Mouse (Mus musculus): ENCODE measurements around the gene Bmp15.

Bmp15 gene

DNA sequence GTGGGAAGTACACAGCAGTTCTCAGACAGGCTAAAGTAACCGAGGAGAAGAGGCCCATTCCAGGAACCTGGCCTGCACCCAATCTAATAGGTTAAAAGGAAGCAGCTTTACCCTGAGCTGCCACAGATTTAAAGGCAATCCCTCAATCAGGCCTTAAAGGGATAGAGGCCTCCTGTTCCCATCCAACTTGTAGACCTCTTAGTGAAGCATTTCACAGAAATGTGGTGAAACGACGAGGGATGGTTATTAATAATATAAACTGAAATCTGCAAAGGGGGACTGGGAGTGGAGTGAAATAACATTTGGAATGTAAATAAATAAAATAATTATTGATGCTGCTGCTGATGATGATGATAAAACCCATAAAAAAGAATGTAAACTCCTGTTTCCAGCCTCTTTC lies at the start of gene Bmp15:
Gene Bmp15, minus strand, starts transcription at position 101 of the 400 bp plus-strand sequence.
- DNase-seq (ENCODE audit: low spot score in 2 of 2) = no peak

DNA sequence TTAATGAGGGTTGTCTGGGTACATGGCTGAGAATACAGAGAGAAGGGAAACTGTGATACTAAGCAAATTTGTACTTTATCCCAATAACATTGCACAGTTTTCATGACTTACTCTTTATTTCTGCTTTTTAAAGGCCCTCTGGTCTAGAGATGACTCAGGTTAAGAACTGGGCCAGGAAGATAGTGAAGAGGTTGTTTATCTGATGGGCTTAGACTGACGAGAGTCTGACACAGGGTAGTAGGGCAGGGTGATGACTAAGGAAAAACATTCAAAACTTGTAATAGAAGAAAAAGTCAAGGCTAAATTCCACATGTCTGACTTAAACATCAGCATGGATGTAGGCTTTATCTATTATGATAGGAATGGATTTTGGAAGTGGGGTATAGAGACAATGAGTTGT lies 48.3 kb upstream of the Bmp15 start:
- no peak for DNase-seq (ENCODE audit: low spot score in 2 of 2)

DNA sequence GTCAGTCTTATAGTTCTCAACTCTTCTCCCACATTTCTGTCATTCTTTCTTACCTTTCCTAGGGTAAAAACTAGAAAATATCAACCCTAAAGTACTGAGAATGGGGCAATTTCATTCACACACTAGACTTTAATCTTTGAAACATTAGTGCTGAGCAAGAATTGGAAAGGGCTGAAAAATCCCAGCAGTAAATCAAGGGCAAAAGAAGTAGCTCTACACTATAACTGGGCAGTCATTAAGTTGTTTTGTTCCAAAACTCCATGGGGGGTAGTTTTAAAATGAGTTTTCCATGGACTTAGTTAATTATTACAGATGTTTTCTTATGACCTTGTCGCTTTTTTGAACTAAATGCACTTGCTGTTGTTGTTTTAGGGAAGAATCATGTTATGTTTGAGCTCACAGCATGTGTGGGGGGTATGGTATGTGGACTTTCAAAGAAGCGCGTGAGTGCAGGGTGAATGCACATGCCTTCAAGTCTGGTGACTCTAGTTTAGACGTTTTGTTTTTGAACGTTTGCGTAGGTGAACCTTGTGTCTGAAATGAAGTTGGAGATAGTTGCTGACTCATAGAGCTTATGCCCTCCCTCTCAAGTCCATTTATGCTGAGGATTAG lies 37.1 kb upstream of the Bmp15 start:
- DNase-seq (ENCODE audit: low spot score in 2 of 2) = no peak

DNA sequence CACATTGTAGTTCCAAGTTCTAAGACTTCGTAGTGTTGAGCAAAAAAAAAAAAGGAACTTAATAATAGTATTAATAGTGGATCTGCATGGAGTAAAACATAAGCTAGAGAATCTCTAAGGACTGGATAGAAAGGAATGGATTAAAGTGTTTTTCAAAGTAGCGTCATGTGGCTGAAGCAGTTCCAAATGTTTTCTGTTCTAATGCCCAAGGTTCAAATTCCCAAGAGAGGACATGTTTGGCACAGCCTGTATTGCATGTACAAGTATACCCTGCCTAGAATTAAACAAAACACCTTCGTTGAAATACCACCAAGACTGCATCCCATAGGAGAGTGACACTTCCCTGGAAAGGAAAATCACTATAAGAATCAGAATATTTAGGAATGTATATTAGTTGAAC lies 36.4 kb upstream of the Bmp15 start:
- DNase-seq (ENCODE audit: low spot score in 2 of 2) = no peak

DNA sequence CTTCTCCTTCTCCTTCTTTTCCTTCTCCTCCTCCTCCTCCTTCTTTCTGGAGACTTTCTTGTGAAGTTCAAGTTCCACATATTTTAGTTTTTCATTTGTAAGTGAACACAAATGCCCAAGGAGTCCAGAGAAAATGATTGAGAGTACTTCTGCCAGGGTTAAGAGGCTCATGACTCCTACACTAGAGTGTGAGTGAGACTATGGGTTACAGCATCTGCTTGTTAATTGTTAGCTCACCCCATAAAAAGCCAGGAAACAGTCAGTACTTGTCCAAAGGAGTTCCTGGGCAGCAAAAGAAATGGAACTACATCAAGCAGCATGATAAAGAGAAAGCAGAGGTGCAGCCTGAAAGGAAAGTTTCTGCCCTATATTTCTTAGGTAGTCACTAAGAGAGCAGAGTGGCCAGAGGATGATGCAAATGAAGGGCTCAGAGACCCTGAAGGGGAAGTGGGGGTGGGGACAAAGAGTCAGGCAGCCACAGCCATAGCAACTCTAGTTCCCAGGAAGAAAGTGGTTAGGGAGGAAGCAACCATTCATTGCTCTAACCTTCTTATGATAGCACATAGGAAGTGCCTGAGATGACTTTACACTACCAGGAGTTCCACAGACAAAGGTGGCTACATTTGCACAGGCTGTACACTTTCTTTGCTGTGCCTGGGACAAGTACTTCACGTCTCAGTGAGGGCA lies 24.9 kb upstream of the Bmp15 start:
- no peak for DNase-seq (ENCODE audit: low spot score in 2 of 2)

DNA sequence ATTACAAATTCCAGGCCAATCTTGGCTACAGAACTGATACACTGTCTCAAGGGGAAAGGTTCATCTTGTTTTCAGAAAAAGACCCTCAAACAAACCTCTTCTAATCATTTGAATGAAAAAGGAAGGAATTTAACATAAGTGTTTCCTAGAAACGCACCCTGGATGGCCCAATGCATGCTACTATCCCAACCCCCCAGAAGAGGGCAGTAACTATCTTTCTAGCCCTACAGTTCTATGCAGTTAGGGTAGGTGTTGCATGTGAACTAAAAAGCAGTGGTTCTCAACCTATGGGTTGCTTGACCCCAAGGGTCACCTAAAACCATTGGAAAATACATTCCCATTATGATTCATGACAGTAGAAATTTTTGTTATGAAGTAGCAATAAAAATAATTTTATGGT lies 3.5 kb upstream of the Bmp15 start:
- no peak for DNase-seq (ENCODE audit: low spot score in 2 of 2)

DNA sequence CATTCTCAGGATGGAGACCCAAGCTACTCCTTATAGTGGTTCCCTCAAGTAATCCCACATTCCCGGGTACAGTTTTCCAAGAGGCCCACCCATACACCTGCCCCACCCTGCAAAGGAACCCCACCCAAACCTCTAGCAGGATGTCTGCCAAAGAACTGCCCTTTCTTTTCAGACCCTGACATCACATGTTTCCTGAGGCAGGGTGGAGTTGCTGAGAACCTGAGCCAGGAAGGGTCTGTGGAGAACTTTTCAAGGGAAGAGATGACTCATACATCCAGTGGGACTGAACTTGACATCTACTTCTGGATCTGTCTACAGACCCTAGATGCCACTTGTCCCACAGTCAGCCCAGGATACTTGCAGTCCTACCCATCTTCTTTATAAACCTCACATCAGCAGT lies 2.8 kb downstream of the Bmp15 start:
- no peak for DNase-seq (ENCODE audit: low spot score in 2 of 2)
